Mouse (Mus musculus) heart, adult 2 months (tissue): ENCODE measurements around the gene A130010J15Rik. TPM values are rescaled to one million over a fixed set of nuclear protein-coding genes. Genes with fewer than 3 reads are reported as not detected.

Experiments
- DNase-seq, 2 experiments: peaks; one replicate each; pipeline ENCODE4 v3.0.0; 2021
- H3K27ac ChIP-seq: fragments of 200-600 bp; 2 replicates; pipeline ENCODE4 v1.8.1; 2022
- H3K27me3 ChIP-seq: fragments of 200-500 bp; 2 replicates; pipeline ENCODE4 v1.6.1; 2012; ENCODE audit warnings: mild to moderate bottlenecking, low read length, inconsistent platforms, mixed read lengths; ENCODE audit not compliant: control insufficient read depth, insufficient read depth
- H3K36me3 ChIP-seq: fragments of 200-500 bp; 2 replicates; pipeline ENCODE4 v1.6.1; 2012; ENCODE audit warnings: low read length, inconsistent platforms; ENCODE audit not compliant: control insufficient read depth, insufficient read depth
- H3K4me1 ChIP-seq: fragments of 200-500 bp; 2 replicates; pipeline ENCODE4 v1.6.1; 2011; ENCODE audit warnings: low read length; ENCODE audit not compliant: control insufficient read depth, insufficient read depth
- H3K4me3 ChIP-seq: fragments of 200-600 bp; 2 replicates; pipeline ENCODE4 v1.8.1; 2022
- H3K79me2 ChIP-seq: fragments of 200-500 bp; replicated peaks from 2 replicates; pipeline ENCODE4 v1.6.1; 2012; ENCODE audit warnings: mild to moderate bottlenecking, inconsistent platforms, low read length, moderate library complexity, mixed read lengths; ENCODE audit not compliant: control insufficient read depth, insufficient read depth
- H3K9ac ChIP-seq: fragments of 200-500 bp; 2 replicates; pipeline ENCODE4 v1.6.1; 2012; ENCODE audit warnings: low read depth, mild to moderate bottlenecking, control low read depth, inconsistent platforms, low read length, mixed read lengths
- CTCF ChIP-seq: fragments of 200-600 bp; IDR thresholded peaks from 2 replicates; pipeline ENCODE4 v1.8.1; 2022; ENCODE audit warnings: antibody characterized with exemption, mild to moderate bottlenecking, moderate library complexity
- EP300 ChIP-seq: fragments of 200-500 bp; IDR thresholded peaks from 2 replicates; pipeline ENCODE4 v1.6.1; 2011; ENCODE audit warnings: low read depth, low read length, control low read depth; ENCODE audit not compliant: insufficient read depth
- POLR2A ChIP-seq: fragments of 200-500 bp; IDR thresholded peaks from 2 replicates; pipeline ENCODE4 v1.6.1; 2011; ENCODE audit warnings: mild to moderate bottlenecking, low read depth, low read length, control low read depth; ENCODE audit not compliant: insufficient read depth
- WGBS: fragments of 180-500 bp; shearing (Covaris S2); methylation state at CpG from one replicate; pipeline ENCODE4 v1.1.7; 2018; 5-methylcytosine and 5-hydroxymethylcytosine counted together
- intact Hi-C: fragments of 180-260 bp; cut with DNase I; formaldehyde crosslinking; loops from one replicate; pipeline ENCODE4 v1.15.1; 2025
- polyA plus RNA-seq: library from polyadenylated mRNA; depleted of rRNA; stranded (reverse); fragments of >200 nt; gene quantifications from 2 replicates; pipeline ENCODE4 v1.2.3, GENCODE M21; 2012
- total RNA-seq, 2 experiments: library from RNA; stranded (reverse); gene quantifications; 2 replicates each; pipeline ENCODE4 v1.2.3; 2021

The A130010J15Rik gene
- total and polyA plus RNA-seq, 3 experiments: 2.7 to 3.5 (median 3.3) TPM

GRCm38 (mm10) chr1:193208178-193208577 lies 40.3 kb downstream of the A130010J15Rik start:
- H3K79me2 ChIP-seq: no peaks in the 10 kb centered on the region
- DNase-seq: peak; percentile 62 to 63
- intact Hi-C loops: loop anchor here (2.0 to 10.0 kb wide), 3 partner anchors 119 to 203 kb away; partner anchors contain the start of gene Camk1g
- H3K4me1 ChIP-seq: no peaks in the 10 kb centered on the region; the same call in 1 of the 2 replicates
- no peak overlapping the region for H3K4me3 ChIP-seq
- no peak for TF ChIP-seq POLR2A
- TF ChIP-seq EP300: peak; percentile 90
- peak; percentile 89 for TF ChIP-seq CTCF
- WGBS: 37% methylated on average over 2 of the region's 2 CpGs
- H3K36me3 ChIP-seq: no peaks in the 10 kb centered on the region
- no peak overlapping the region for H3K9ac ChIP-seq
- H3K27me3 ChIP-seq: no peaks in the 10 kb centered on the region
- no peak overlapping the region for H3K27ac ChIP-seq

GRCm38 (mm10) chr1:193211371-193211770 lies 43.5 kb downstream of the A130010J15Rik start:
- no peak overlapping the region; the same call in 1 of the 2 replicates for H3K27ac ChIP-seq
- 54% methylated on average over 5 of the region's 5 CpGs for WGBS
- no peaks in the 10 kb centered on the region for H3K27me3 ChIP-seq
- H3K4me3 ChIP-seq: no peak overlapping the region
- intact Hi-C loops: loop anchor here (1.0 kb wide), 1 partner anchor 42 kb away; no protein-coding TSS in a partner anchor
- peak; percentile 66; the same call in 1 of the 2 replicates for TF ChIP-seq EP300
- no peak for TF ChIP-seq POLR2A
- H3K79me2 ChIP-seq: no peaks in the 10 kb centered on the region
- H3K36me3 ChIP-seq: no peaks in the 10 kb centered on the region
- H3K9ac ChIP-seq: no peak overlapping the region
- H3K4me1 ChIP-seq: peaks cover 1% of the 10 kb centered on the region
- peak in 1 of 2 experiments; percentile 67 for DNase-seq

GRCm38 (mm10) chr1:193214053-193214452 lies 46.2 kb downstream of the A130010J15Rik start:
- TF ChIP-seq POLR2A (no peak), CTCF (no peak), EP300 (no peak)
- 52% methylated on average over 5 of the region's 5 CpGs for WGBS
- Histone ChIP-seq H3K4me3 (no peak overlapping the region), H3K27me3 (no peaks in the 10 kb centered on the region), H3K9ac (no peak overlapping the region), H3K36me3 (no peaks in the 10 kb centered on the region), H3K79me2 (no peaks in the 10 kb centered on the region), H3K27ac (no peak overlapping the region), H3K4me1 (peaks cover 1% of the 10 kb centered on the region)
- no peak for DNase-seq
- intact Hi-C loops: no loop called here

GRCm38 (mm10) chr1:193216000-193216399 lies 48.2 kb downstream of the A130010J15Rik start:
- no peaks in the 10 kb centered on the region for H3K36me3 ChIP-seq
- no peaks in the 10 kb centered on the region for H3K27me3 ChIP-seq
- no peaks in the 10 kb centered on the region for H3K79me2 ChIP-seq
- no peak overlapping the region for H3K4me3 ChIP-seq
- DNase-seq: no peak
- TF ChIP-seq CTCF: no peak
- no peak for TF ChIP-seq EP300
- TF ChIP-seq POLR2A: no peak
- intact Hi-C loops: no loop called here
- no peak overlapping the region for H3K9ac ChIP-seq
- 74% methylated on average over 3 of the region's 3 CpGs for WGBS
- H3K4me1 ChIP-seq: peaks cover 1% of the 10 kb centered on the region
- H3K27ac ChIP-seq: no peak overlapping the region

GRCm38 (mm10) chr1:193220408-193220807 lies 52.6 kb downstream of the A130010J15Rik start:
- TF ChIP-seq CTCF: no peak
- TF ChIP-seq POLR2A: no peak
- no peak for TF ChIP-seq EP300
- WGBS: 59% methylated on average over 5 of the region's 5 CpGs
- Histone ChIP-seq H3K4me1 (no peaks in the 10 kb centered on the region), H3K27ac (no peak overlapping the region), H3K9ac (no peak overlapping the region), H3K79me2 (no peaks in the 10 kb centered on the region), H3K4me3 (no peak overlapping the region), H3K36me3 (no peaks in the 10 kb centered on the region), H3K27me3 (no peaks in the 10 kb centered on the region)
- intact Hi-C loops: no loop called here
- DNase-seq: no peak

- intact Hi-C loops: no loop called here
- 79% methylated on average over 3 of the region's 3 CpGs for WGBS
Observed at GRCm38 (mm10) chr1:193225531-193225930, 57.7 kb downstream of the A130010J15Rik start.

More at GRCm38 (mm10) chr1:193225531-193225930, 57.7 kb downstream of the A130010J15Rik start:
- Histone ChIP-seq H3K27ac (no peak overlapping the region), H3K36me3 (no peaks in the 10 kb centered on the region), H3K4me3 (no peak overlapping the region), H3K27me3 (no peaks in the 10 kb centered on the region), H3K79me2 (no peaks in the 10 kb centered on the region), H3K4me1 (peaks cover 1% of the 10 kb centered on the region; the same call in 1 of the 2 replicates), H3K9ac (no peak overlapping the region)
- no peak for DNase-seq
- no peak for TF ChIP-seq POLR2A
- TF ChIP-seq CTCF: no peak
- TF ChIP-seq EP300: no peak
